Mouse (Mus musculus) E14TG2a.4 (cell line): Measurements from ENCODE around the gene Akap13.

Experiments used
- CTCF ChIP-seq: conservative IDR thresholded peaks from 2 replicates; pipeline ENCODE4 v1.5.1; 2014; ENCODE audit warnings: low read length
- NANOG ChIP-seq: IDR thresholded peaks from 2 replicates; pipeline ENCODE4 v1.6.1; 2014; ENCODE audit warnings: borderline replicate concordance, low read length, mixed read lengths

GRCm38 (mm10) chr7:75744978-75745638 lies 289.8 kb downstream of the Akap13 start:
- TF ChIP-seq CTCF, result no peak
- TF ChIP-seq NANOG, result no peak
